ENCODE assay signal across 16 mouse cellular contexts in genomic region chr9:67904355-67904754, GRCm38 (mm10).
"Had no signal": no experiment of that assay in that cellular context is flagged by ENCODE, and none has a peak within 500 bp of the region (broad histone marks: within the 10 kb centered on the region; RNA-seq: fewer than 3 reads in every experiment).

No protein-coding gene starts in this region.

- H3K4me3 ChIP-seq: midbrain, embryonic 10.5 days; myocyte; neural tube, embryonic 13.5 days; neural tube, embryonic 15.5 days; stomach, embryonic 15.5 days had no signal

- H3K4me1 ChIP-seq: neural tube, embryonic 13.5 days; neural tube, embryonic 15.5 days; stomach, embryonic 15.5 days had no signal

- H3K9me3 ChIP-seq: midbrain, embryonic 10.5 days; neural tube, embryonic 13.5 days; neural tube, embryonic 15.5 days; stomach, embryonic 15.5 days had no signal

- H3K4me2 ChIP-seq: lung, embryonic 14.5 days; neural tube, embryonic 13.5 days; neural tube, embryonic 15.5 days; stomach, embryonic 15.5 days had no signal

- H3K9ac ChIP-seq: lung, embryonic 14.5 days; neural tube, embryonic 13.5 days; neural tube, embryonic 15.5 days; stomach, embryonic 15.5 days had no signal

- H3K27me3 ChIP-seq: neural tube, embryonic 13.5 days; neural tube, embryonic 15.5 days; stomach, embryonic 15.5 days had no signal

- H3K27ac ChIP-seq: midbrain, embryonic 10.5 days; neural tube, embryonic 13.5 days; neural tube, embryonic 15.5 days; stomach, embryonic 15.5 days; stomach, postnatal 0 days had no signal

- DNase-seq: lung, adult 18-20 months; lung, embryonic 14.5 days; lung, postnatal 10 days; lung, postnatal 4 days; midbrain, embryonic 14.5 days; right cerebral cortex, postnatal 14 days; thymus, adult 2 months; thymus, postnatal 25 days; thymus, postnatal 4 days had no signal

- ATAC-seq: midbrain, embryonic 16.5 days had no signal
